Mouse (Mus musculus) macrophage (primary cell): ENCODE measurements around the gene Smarcc2. TPM values are rescaled to one million over a fixed set of nuclear protein-coding genes. Genes with fewer than 3 reads are reported as not detected.

ENCODE experiments used
- H3K27ac ChIP-seq: fragments of 350-480 bp; formaldehyde crosslinking; 2 replicates; pipeline ENCODE4 v1.9.0; 2021
- H3K36me3 ChIP-seq: fragments of 350-480 bp; formaldehyde crosslinking; 2 replicates; pipeline ENCODE4 v1.9.0; 2021; ENCODE audit errors: inconsistent target
- H3K4me3 ChIP-seq: fragments of 350-480 bp; formaldehyde crosslinking; 2 replicates; pipeline ENCODE4 v1.9.0; 2021; ENCODE audit errors: inconsistent target
- H3K79me2 ChIP-seq: fragments of 350-480 bp; formaldehyde crosslinking; 2 replicates; pipeline ENCODE4 v1.9.0; 2021; ENCODE audit errors: inconsistent target
- WGBS: methylation state at CpG from one replicate; pipeline ENCODE4 v1.1.7; 2026; ENCODE audit warnings: inconsistent platforms; ENCODE audit not compliant: missing documents; 5-methylcytosine and 5-hydroxymethylcytosine counted together
- polyA plus RNA-seq: library from polyadenylated mRNA; stranded (reverse); fragments of 250-400 nt; gene quantifications from 3 replicates; pipeline ENCODE4 v1.2.4, GENCODE M21; 2018; ENCODE audit warnings: inconsistent platforms

Gene Smarcc2
- polyA plus RNA-seq, 1 experiment from 2014 or later: 136 TPM

- Histone ChIP-seq H3K4me3 (no peak overlapping the region), H3K79me2 (no peaks in the 10 kb centered on the region), H3K36me3 (peaks cover 13% of the 10 kb centered on the region; the same call in 1 of the 2 replicates), H3K27ac (no peak overlapping the region)
- WGBS: 94% methylated on average over 14 of the region's 14 CpGs
These were observed 46.9 kb downstream of the Smarcc2 start for GRCm38 (mm10) chr10:128505974-128506373.

GRCm38 (mm10) chr10:128508260-128508659 lies 49.2 kb downstream of the Smarcc2 start:
- no peak overlapping the region for H3K4me3 ChIP-seq
- H3K36me3 ChIP-seq: peaks cover 34% of the 10 kb centered on the region
- 91% methylated on average over 9 of the region's 9 CpGs for WGBS
- no peak overlapping the region for H3K27ac ChIP-seq
- H3K79me2 ChIP-seq: no peaks in the 10 kb centered on the region

GRCm38 (mm10) chr10:128509203-128509602 lies 50.2 kb downstream of the Smarcc2 start:
- peaks cover 43% of the 10 kb centered on the region for H3K36me3 ChIP-seq
- H3K79me2 ChIP-seq: no peaks in the 10 kb centered on the region
- no peak overlapping the region for H3K27ac ChIP-seq
- 90% methylated on average over 9 of the region's 9 CpGs for WGBS
- no peak overlapping the region for H3K4me3 ChIP-seq

DNA sequence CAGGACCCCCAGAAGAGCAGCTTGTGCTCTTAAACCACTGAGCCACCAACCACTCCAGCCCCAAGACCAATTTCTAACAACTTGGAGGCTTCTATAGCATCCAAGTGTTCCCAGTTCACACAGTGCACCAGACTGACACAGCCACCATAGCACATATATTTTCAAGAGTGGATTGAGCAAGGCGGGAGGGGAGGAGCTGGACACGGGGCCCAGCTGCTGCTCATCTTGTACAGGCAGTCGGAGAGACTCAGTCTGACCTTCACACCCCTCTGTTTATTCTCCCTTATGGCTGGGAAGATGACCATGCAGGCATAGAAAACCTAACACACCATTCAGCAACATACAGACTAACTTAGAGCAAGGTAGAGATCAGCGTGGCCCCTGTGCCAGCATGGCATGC lies 50.8 kb downstream of the Smarcc2 start:
- Histone ChIP-seq H3K79me2 (no peaks in the 10 kb centered on the region), H3K36me3 (peaks cover 46% of the 10 kb centered on the region), H3K4me3 (no peak overlapping the region), H3K27ac (no peak overlapping the region)
- 87% methylated on average over 4 of the region's 4 CpGs for WGBS

- no peaks in the 10 kb centered on the region for H3K79me2 ChIP-seq
- no peak overlapping the region for H3K27ac ChIP-seq
- H3K4me3 ChIP-seq: no peak overlapping the region
- peaks cover 51% of the 10 kb centered on the region for H3K36me3 ChIP-seq
- WGBS: 94% methylated on average over 11 of the region's 11 CpGs
These were observed 51.3 kb downstream of the Smarcc2 start for GRCm38 (mm10) chr10:128510301-128510700.

DNA sequence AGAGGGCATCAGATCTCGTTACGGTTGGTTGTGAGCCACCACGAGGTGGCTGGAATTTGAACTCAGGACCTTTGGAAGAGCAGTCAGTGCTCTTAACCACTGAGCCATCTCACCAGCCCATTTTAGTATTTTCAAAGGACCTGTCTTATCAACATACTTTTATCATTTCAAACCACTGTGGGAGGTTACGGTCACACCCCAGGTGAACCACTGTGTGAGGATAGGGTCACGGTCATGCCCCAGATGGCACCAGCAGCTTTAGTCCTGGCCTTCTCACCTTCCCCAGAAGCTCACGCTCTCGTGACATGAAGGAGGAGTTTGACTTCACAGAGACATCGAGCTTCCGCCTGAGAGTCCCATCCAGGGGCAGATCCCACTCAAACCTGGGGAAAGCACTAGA lies 52.1 kb downstream of the Smarcc2 start:
- H3K27ac ChIP-seq: no peak overlapping the region
- peaks cover 60% of the 10 kb centered on the region for H3K36me3 ChIP-seq
- no peaks in the 10 kb centered on the region for H3K79me2 ChIP-seq
- no peak overlapping the region for H3K4me3 ChIP-seq
- 95% methylated on average over 9 of the region's 9 CpGs for WGBS

DNA sequence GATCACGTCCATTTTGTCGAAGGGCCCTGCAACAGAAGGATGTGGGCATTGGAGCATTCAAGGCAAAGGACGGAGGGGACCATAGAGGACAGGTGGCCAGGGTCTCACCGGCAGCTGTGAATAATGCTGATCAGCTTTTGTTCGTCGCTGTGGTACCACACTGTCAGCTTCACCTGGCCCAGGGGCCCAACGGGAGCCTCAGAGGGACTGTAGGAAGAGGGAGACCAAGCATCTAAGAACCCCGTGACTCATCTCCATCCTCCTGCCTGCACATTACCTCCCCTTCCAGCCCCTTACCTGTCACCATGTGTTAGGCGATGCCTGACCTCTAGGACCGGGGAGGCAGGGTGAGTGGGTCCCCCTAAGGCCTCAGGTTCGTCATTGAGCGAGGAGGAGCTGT lies 52.7 kb downstream of the Smarcc2 start:
- no peaks in the 10 kb centered on the region for H3K79me2 ChIP-seq
- H3K36me3 ChIP-seq: peaks cover 65% of the 10 kb centered on the region
- H3K27ac ChIP-seq: no peak overlapping the region
- WGBS: 95% methylated on average over 12 of the region's 12 CpGs
- H3K4me3 ChIP-seq: no peak overlapping the region

DNA sequence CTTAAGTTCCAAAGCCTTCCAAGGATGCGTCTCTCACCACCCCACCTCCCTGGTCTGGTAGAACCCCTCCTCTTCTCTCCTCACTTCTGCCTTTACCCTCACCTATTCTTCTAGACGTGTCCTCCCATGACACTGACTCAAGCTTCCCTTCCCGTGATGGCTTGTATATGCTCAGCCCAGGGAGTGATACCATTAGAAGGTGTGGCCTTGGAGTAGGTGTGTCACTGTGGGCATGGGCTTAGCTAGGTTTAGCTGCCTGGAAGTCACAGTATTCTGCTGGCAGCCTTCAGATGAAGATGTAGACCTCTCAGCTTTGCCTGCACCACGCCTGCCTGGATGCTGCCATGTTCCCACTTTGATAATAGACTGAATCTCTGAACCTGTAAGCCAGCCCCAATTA lies 56.0 kb downstream of the Smarcc2 start:
- Histone ChIP-seq H3K79me2 (no peaks in the 10 kb centered on the region), H3K36me3 (peaks cover 91% of the 10 kb centered on the region), H3K27ac (no peak overlapping the region), H3K4me3 (no peak overlapping the region)
- 97% methylated on average over 4 of the region's 4 CpGs for WGBS

GRCm38 (mm10) chr10:128516029-128516428 lies 57.0 kb downstream of the Smarcc2 start:
- H3K4me3 ChIP-seq: no peak overlapping the region
- H3K36me3 ChIP-seq: peaks cover 92% of the 10 kb centered on the region
- no peak overlapping the region for H3K27ac ChIP-seq
- peaks cover 7% of the 10 kb centered on the region; the same call in 1 of the 2 replicates for H3K79me2 ChIP-seq
- 96% methylated on average over 20 of the region's 20 CpGs for WGBS

DNA sequence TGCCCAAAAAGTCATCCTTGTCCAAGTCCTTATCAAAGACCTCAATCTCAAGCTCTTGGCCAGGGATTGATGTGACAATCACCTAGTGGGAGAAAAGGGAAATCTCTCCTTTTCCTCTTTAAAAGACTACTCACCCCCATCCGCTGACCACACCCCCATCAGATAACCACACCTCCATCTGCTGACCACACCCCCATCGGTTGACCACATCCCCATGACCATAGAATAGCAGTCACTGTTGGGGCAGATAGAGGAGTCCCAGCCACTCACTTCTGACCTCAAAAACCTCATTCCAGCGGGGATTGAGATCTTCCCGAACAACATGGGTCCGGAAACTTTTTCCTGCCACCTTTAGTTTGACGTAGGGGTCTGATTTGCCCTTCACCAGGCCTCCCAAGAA lies 57.6 kb downstream of the Smarcc2 start:
- Histone ChIP-seq H3K79me2 (peaks cover 10% of the 10 kb centered on the region; the same call in 1 of the 2 replicates), H3K36me3 (peaks cover 93% of the 10 kb centered on the region), H3K27ac (no peak overlapping the region), H3K4me3 (no peak overlapping the region)
- 22% methylated on average over 6 of the region's 6 CpGs for WGBS

GRCm38 (mm10) chr10:128518833-128519232 lies 59.8 kb downstream of the Smarcc2 start:
- Histone ChIP-seq H3K27ac (no peak overlapping the region), H3K4me3 (no peak overlapping the region), H3K36me3 (peaks cover 80% of the 10 kb centered on the region), H3K79me2 (peaks cover 32% of the 10 kb centered on the region)
- 92% methylated on average over 7 of the region's 7 CpGs for WGBS

DNA sequence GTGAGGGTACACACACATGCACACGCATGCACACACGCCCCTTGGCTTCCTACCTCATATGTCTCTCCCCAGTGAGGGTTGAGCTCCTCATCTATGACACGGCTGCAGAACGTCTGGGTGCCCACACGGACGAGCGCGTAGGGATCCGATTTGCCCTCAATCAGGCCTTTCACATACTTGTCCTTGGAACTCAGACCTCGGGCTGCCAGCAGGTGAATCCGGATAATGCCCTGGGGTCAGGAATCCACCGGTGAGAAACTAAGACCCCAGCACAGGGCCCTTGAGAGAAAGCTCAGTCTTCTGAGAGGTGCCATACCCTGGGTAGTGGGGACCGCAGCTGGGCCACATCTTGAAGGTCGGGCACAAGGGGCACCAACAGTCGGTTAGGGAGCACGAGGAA lies 61.5 kb downstream of the Smarcc2 start:
- Histone ChIP-seq H3K79me2 (peaks cover 49% of the 10 kb centered on the region), H3K4me3 (no peak overlapping the region), H3K36me3 (peaks cover 66% of the 10 kb centered on the region), H3K27ac (no peak overlapping the region)
- 96% methylated on average over 16 of the region's 16 CpGs for WGBS

GRCm38 (mm10) chr10:128522351-128522750 lies 63.3 kb downstream of the Smarcc2 start:
- WGBS: 92% methylated on average over 6 of the region's 6 CpGs
- peaks cover 50% of the 10 kb centered on the region for H3K36me3 ChIP-seq

DNA sequence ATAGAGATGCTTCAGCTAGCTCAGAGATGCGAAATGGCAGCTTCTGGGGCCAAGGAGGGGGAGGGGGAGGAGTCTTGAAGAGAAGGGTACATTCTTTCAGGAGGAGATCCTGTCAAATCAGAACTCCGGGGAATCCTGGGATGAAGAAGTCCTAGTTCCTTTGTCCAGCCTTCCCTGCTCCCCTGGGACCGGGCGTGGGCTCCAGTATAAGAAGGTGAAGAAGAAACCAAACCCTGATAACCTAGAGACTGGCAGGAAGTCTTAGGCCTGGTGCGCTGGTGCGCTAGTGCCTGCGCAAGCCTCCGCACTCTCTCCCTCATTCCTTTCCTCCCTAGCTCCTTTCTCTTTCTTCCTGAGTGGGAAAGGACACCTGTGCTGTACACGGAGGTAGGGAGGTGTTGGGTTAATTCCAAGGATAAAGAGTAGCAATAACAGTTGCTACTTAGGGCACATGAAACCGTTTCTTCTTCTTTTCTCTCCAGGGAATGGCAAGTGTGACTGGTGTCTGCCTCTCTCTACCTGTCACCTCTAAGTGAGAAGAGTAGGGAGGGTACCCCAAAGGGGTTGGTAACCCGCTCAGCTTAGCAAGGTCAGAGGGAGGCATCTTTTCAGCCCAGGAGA lies 65.2 kb downstream of the Smarcc2 start:
- H3K79me2 ChIP-seq: peaks cover 49% of the 10 kb centered on the region
- 34% methylated on average over 11 of the region's 11 CpGs for WGBS
- H3K4me3 ChIP-seq: peak overlapping the region; percentile 95
- peak overlapping the region; percentile 76 for H3K27ac ChIP-seq
- peaks cover 31% of the 10 kb centered on the region; the same call in 1 of the 2 replicates for H3K36me3 ChIP-seq

More at GRCm38 (mm10) chr10:128522351-128522750, 63.3 kb downstream of the Smarcc2 start:
- Histone ChIP-seq H3K4me3 (no peak overlapping the region), H3K27ac (no peak overlapping the region), H3K79me2 (peaks cover 49% of the 10 kb centered on the region)

DNA sequence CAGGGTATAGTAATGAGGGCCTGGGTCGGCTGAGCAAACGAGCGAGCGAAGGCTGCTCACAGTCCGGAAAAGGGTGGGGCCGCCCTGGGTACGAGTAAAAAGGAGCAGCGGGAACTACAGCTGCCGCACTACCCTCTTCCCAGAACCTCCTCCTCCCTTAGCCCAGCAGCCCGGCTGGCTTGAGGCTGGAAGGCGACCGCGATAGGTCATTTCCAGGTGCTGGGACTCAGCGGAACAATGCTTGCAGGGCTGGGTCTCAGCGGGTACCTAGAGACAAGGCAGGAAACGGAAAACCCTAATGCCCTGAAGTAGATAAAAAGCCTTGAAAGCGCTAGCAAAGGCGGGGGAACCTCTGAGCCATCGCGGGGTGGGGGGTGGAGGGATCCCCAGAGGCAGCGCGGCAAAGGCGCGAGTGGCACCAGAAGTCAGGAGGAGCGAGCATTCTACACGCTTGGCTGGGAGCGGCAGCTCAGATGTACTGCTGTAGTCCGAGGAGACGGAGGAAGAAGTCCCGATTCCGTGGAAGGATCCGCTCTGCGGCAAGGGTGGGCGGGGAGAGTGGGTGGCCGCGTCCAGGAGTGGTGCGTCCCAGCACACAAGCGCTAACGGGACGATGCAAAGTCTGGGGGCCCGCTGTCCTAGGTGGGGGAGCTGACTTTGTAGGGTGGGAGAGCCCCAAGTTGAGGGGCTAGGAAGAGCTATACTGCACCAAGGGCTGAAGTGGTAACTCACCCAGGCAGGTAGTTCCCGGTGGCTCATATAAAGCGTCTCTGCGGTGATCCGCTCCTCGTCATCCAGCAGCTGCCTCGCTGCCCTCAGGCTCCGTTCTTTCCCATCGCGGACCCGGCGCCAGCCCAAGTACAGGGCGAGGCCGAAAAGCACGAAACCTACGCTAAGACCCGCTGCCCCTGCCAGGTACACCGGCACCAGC lies 65.9 kb downstream of the Smarcc2 start:
- peak overlapping the region; percentile 95 for H3K4me3 ChIP-seq
- under 1% methylated on average over 58 of the region's 58 CpGs for WGBS
- peaks cover 49% of the 10 kb centered on the region for H3K79me2 ChIP-seq
- H3K36me3 ChIP-seq: peaks cover 24% of the 10 kb centered on the region; the same call in 1 of the 2 replicates
- H3K27ac ChIP-seq: peak overlapping the region; percentile 76
